Mouse (Mus musculus) liver, embryonic 11.5 days (tissue): ENCODE data around the gene Map1b. TPM values are rescaled to one million over a fixed set of nuclear protein-coding genes. Genes with fewer than 3 reads are reported as not detected.

ENCODE experiments used
- ATAC-seq: fragments of 200-750 bp; cut with Nextera tagmentation; replicated peaks from 2 replicates; pipeline ENCODE4 v1.8.0; 2017; ENCODE audit warnings: moderate number of reproducible peaks, mild to moderate bottlenecking, moderate TSS enrichment, moderate library complexity; ENCODE audit not compliant: low FRiP score
- DNase-seq: peaks from one replicate; pipeline ENCODE4 v3.0.0-alpha.2; 2017; ENCODE audit warnings: low spot score
- H3K27ac ChIP-seq: fragments of 300-500 bp; sonication (generic); 2 replicates; pipeline ENCODE4 v1.5.1; 2014; ENCODE audit warnings: mild to moderate bottlenecking, low read depth, low read length, control low read depth
- H3K27me3 ChIP-seq: fragments of 300-500 bp; sonication (generic); replicated peaks from 2 replicates; pipeline ENCODE4 v1.6.1; 2014; ENCODE audit warnings: low read length, mixed read lengths; ENCODE audit not compliant: control insufficient read depth, insufficient read depth
- H3K36me3 ChIP-seq: fragments of 300-500 bp; sonication (generic); 2 replicates; pipeline ENCODE4 v1.6.1; 2014; ENCODE audit warnings: mild to moderate bottlenecking, low read length, moderate library complexity, mixed read lengths; ENCODE audit not compliant: control insufficient read depth, insufficient read depth
- H3K4me1 ChIP-seq: fragments of 300-500 bp; sonication (generic); replicated peaks from 2 replicates; pipeline ENCODE4 v1.6.1; 2014; ENCODE audit warnings: low read length, mixed read lengths; ENCODE audit not compliant: control insufficient read depth, insufficient read depth
- H3K4me2 ChIP-seq: fragments of 300-500 bp; sonication (generic); 2 replicates; pipeline ENCODE4 v1.6.1; 2014; ENCODE audit warnings: mild to moderate bottlenecking, control low read depth, moderate library complexity
- H3K4me3 ChIP-seq: fragments of 300-500 bp; sonication (generic); 2 replicates; pipeline ENCODE4 v1.5.1; 2014; ENCODE audit warnings: low read depth, low read length, control low read depth
- H3K9ac ChIP-seq: fragments of 300-500 bp; sonication (generic); 2 replicates; pipeline ENCODE4 v1.6.1; 2014; ENCODE audit warnings: low read depth, low read length, control low read depth
- H3K9me3 ChIP-seq: fragments of 300-500 bp; sonication (generic); 2 replicates; pipeline ENCODE4 v1.6.1; 2016; ENCODE audit warnings: low read length, inconsistent platforms, mixed read lengths; ENCODE audit not compliant: control insufficient read depth
- WGBS: fragments of 180-500 bp; shearing (Covaris S2); extraction: QIAGEN DNeasy Blood & Tissue Kit; methylation state at CpG from one replicate; pipeline ENCODE4 v1.1.7; 2014; 5-methylcytosine and 5-hydroxymethylcytosine counted together
- polyA plus RNA-seq: library from polyadenylated mRNA; unstranded; fragments of >200 nt; fragmentation: Nextera tagmentation; extraction: Ambion mirVana; gene quantifications from 2 replicates; pipeline ENCODE4 v1.2.1, GENCODE M21; 2014

The Map1b gene
- polyA plus RNA-seq, 1 experiment from 2014 or later, result 39.6 TPM

GRCm38 (mm10) chr13:99489998-99490397 lies 26.3 kb downstream of the Map1b start:
- Histone ChIP-seq H3K9ac (no peak overlapping the region), H3K4me2 (no peak overlapping the region), H3K9me3 (no peaks in the 10 kb centered on the region), H3K36me3 (no peaks in the 10 kb centered on the region), H3K4me3 (no peak overlapping the region), H3K4me1 (no peaks in the 10 kb centered on the region), H3K27me3 (no peaks in the 10 kb centered on the region), H3K27ac (no peak overlapping the region)
- ATAC-seq, result no peak
- 87% methylated on average over 4 of the region's 4 CpGs for WGBS
- DNase-seq, result no peak

- H3K4me1 ChIP-seq, result no peaks in the 10 kb centered on the region
- no peaks in the 10 kb centered on the region for H3K27me3 ChIP-seq
- WGBS, result 79% methylated on average over 5 of the region's 5 CpGs
- no peak overlapping the region for H3K9ac ChIP-seq
- no peak overlapping the region for H3K4me2 ChIP-seq
- H3K36me3 ChIP-seq, result no peaks in the 10 kb centered on the region
- H3K9me3 ChIP-seq, result no peaks in the 10 kb centered on the region
- no peak overlapping the region for H3K4me3 ChIP-seq
- DNase-seq, result no peak
- ATAC-seq, result no peak
- H3K27ac ChIP-seq, result no peak overlapping the region
These were observed 27.2 kb downstream of the Map1b start for GRCm38 (mm10) chr13:99489175-99489574.

GRCm38 (mm10) chr13:99485861-99486260 lies 30.5 kb downstream of the Map1b start:
- Histone ChIP-seq H3K4me1 (no peaks in the 10 kb centered on the region), H3K4me2 (no peak overlapping the region), H3K36me3 (no peaks in the 10 kb centered on the region), H3K27me3 (no peaks in the 10 kb centered on the region), H3K27ac (no peak overlapping the region), H3K9me3 (no peaks in the 10 kb centered on the region), H3K9ac (no peak overlapping the region), H3K4me3 (no peak overlapping the region)
- WGBS, result 91% methylated on average over 9 of the region's 9 CpGs
- no peak for ATAC-seq
- DNase-seq, result no peak

- H3K9ac ChIP-seq, result no peak overlapping the region
These were observed 31.0 kb downstream of the Map1b start for GRCm38 (mm10) chr13:99485331-99485733.

GRCm38 (mm10) chr13:99484905-99485304 lies 31.4 kb downstream of the Map1b start:
- no peaks in the 10 kb centered on the region for H3K9me3 ChIP-seq
- no peaks in the 10 kb centered on the region for H3K36me3 ChIP-seq
- WGBS, result 71% methylated on average over 10 of the region's 10 CpGs
- H3K27ac ChIP-seq, result no peak overlapping the region
- H3K4me1 ChIP-seq, result no peaks in the 10 kb centered on the region
- H3K4me3 ChIP-seq, result no peak overlapping the region
- no peak overlapping the region for H3K4me2 ChIP-seq
- no peaks in the 10 kb centered on the region for H3K27me3 ChIP-seq
- ATAC-seq, result no peak
- no peak for DNase-seq
- H3K9ac ChIP-seq, result no peak overlapping the region

More at GRCm38 (mm10) chr13:99485331-99485733, 31.0 kb downstream of the Map1b start:
- Histone ChIP-seq H3K27me3 (no peaks in the 10 kb centered on the region), H3K9me3 (no peaks in the 10 kb centered on the region), H3K4me1 (no peaks in the 10 kb centered on the region), H3K4me3 (no peak overlapping the region), H3K27ac (no peak overlapping the region), H3K4me2 (no peak overlapping the region), H3K36me3 (no peaks in the 10 kb centered on the region)
- ATAC-seq (no peak), DNase-seq (no peak)
- 78% methylated on average over 7 of the region's 7 CpGs for WGBS

- no peak overlapping the region for H3K9ac ChIP-seq
- H3K27me3 ChIP-seq, result no peaks in the 10 kb centered on the region
- H3K27ac ChIP-seq, result no peak overlapping the region
- H3K4me2 ChIP-seq, result no peak overlapping the region
- no peak overlapping the region for H3K4me3 ChIP-seq
- ATAC-seq (no peak), DNase-seq (no peak)
- no peaks in the 10 kb centered on the region for H3K9me3 ChIP-seq
- no peaks in the 10 kb centered on the region for H3K36me3 ChIP-seq
- no peaks in the 10 kb centered on the region for H3K4me1 ChIP-seq
These were observed 32.9 kb downstream of the Map1b start for GRCm38 (mm10) chr13:99483433-99483832.

- H3K4me3 ChIP-seq, result no peak overlapping the region
- ATAC-seq, result no peak
- DNase-seq, result no peak
These were observed 40.9 kb downstream of the Map1b start for GRCm38 (mm10) chr13:99475488-99475887.

GRCm38 (mm10) chr13:99475033-99475432 lies 41.3 kb downstream of the Map1b start:
- no peaks in the 10 kb centered on the region for H3K27me3 ChIP-seq
- H3K4me1 ChIP-seq, result peaks cover 3% of the 10 kb centered on the region
- ATAC-seq (no peak), DNase-seq (no peak)
- no peak overlapping the region for H3K9ac ChIP-seq
- no peak overlapping the region for H3K4me3 ChIP-seq
- H3K4me2 ChIP-seq, result no peak overlapping the region
- H3K9me3 ChIP-seq, result no peaks in the 10 kb centered on the region
- H3K27ac ChIP-seq, result no peak overlapping the region
- no peaks in the 10 kb centered on the region for H3K36me3 ChIP-seq
- 25% methylated on average over 5 of the region's 5 CpGs for WGBS

More at GRCm38 (mm10) chr13:99475488-99475887, 40.9 kb downstream of the Map1b start:
- no peak overlapping the region for H3K9ac ChIP-seq
- no peak overlapping the region for H3K4me2 ChIP-seq
- H3K4me1 ChIP-seq, result peaks cover 3% of the 10 kb centered on the region
- H3K9me3 ChIP-seq, result no peaks in the 10 kb centered on the region
- WGBS, result 19% methylated on average over 6 of the region's 6 CpGs
- H3K27ac ChIP-seq, result no peak overlapping the region
- H3K27me3 ChIP-seq, result no peaks in the 10 kb centered on the region
- no peaks in the 10 kb centered on the region for H3K36me3 ChIP-seq

- ATAC-seq (no peak), DNase-seq (no peak)
- Histone ChIP-seq H3K4me2 (no peak overlapping the region), H3K9me3 (no peaks in the 10 kb centered on the region), H3K9ac (no peak overlapping the region), H3K27me3 (no peaks in the 10 kb centered on the region), H3K36me3 (no peaks in the 10 kb centered on the region), H3K4me1 (peaks cover 3% of the 10 kb centered on the region), H3K27ac (no peak overlapping the region), H3K4me3 (no peak overlapping the region)
- WGBS, result 87% methylated on average over 7 of the region's 7 CpGs
These were observed 42.2 kb downstream of the Map1b start for GRCm38 (mm10) chr13:99474108-99474507.
